Mouse (Mus musculus) left cerebral cortex, adult 8-10 months (tissue): ENCODE data around the gene Prph2. TPM values are rescaled to one million over a fixed set of nuclear protein-coding genes. Genes with fewer than 3 reads are reported as not detected.
A peak's percentile ranks its signal among the peaks of the same experiment; 100 is the strongest.

Experiments used
- DNase-seq, 2 experiments: peaks; one replicate each; pipeline ENCODE4 v3.0.0; 2022; ENCODE audit warnings: low spot score in 2 of 2
- total RNA-seq, 4 experiments: library from RNA; stranded (reverse); gene quantifications; 2 replicates each; pipeline ENCODE4 v1.2.4; 2022

Prph2 gene
- under 1 TPM in 1 of 4 experiments, not detected in 3; 0.13 TPM for total RNA-seq

- DNase-seq: no peak
Observed at GRCm38 (mm10) chr17:46910186-46910585, at the start of gene Prph2. Gene Prph2 (plus strand): TSS chr17:46910459.

GRCm38 (mm10) chr17:46864566-46865195, 45.6 kb upstream of the Prph2 start:
- DNase-seq: no peak

GRCm38 (mm10) chr17:46866836-46867235, 43.4 kb upstream of the Prph2 start:
- DNase-seq: peak in 1 of 2 experiments; percentile 50

GRCm38 (mm10) chr17:46870204-46870798, 40.0 kb upstream of the Prph2 start:
- no peak for DNase-seq

- no peak for DNase-seq
Observed at GRCm38 (mm10) chr17:46870913-46871312, 39.3 kb upstream of the Prph2 start.

- DNase-seq: no peak
Observed at GRCm38 (mm10) chr17:46872806-46873205, 37.5 kb upstream of the Prph2 start.

GRCm38 (mm10) chr17:46874133-46874532, 36.1 kb upstream of the Prph2 start:
- no peak for DNase-seq

- DNase-seq: no peak
Observed at GRCm38 (mm10) chr17:46875626-46876025, 34.6 kb upstream of the Prph2 start.

- no peak for DNase-seq
Observed at GRCm38 (mm10) chr17:46876371-46876950, 33.8 kb upstream of the Prph2 start.

GRCm38 (mm10) chr17:46877061-46877460, 33.2 kb upstream of the Prph2 start:
- DNase-seq: no peak

- no peak for DNase-seq
Observed at GRCm38 (mm10) chr17:46879841-46880311, 30.4 kb upstream of the Prph2 start.

GRCm38 (mm10) chr17:46880322-46880721, 29.9 kb upstream of the Prph2 start:
- DNase-seq: no peak

GRCm38 (mm10) chr17:46881728-46882127, 28.5 kb upstream of the Prph2 start:
- DNase-seq: no peak

- DNase-seq: no peak
Observed at GRCm38 (mm10) chr17:46883107-46883506, 27.2 kb upstream of the Prph2 start.

GRCm38 (mm10) chr17:46884766-46885165, 25.5 kb upstream of the Prph2 start:
- DNase-seq: no peak

- DNase-seq: no peak
Observed at GRCm38 (mm10) chr17:46885218-46885909, 24.9 kb upstream of the Prph2 start.

- DNase-seq: no peak
Observed at GRCm38 (mm10) chr17:46885910-46886643, 24.2 kb upstream of the Prph2 start.

GRCm38 (mm10) chr17:46888511-46889212, 21.6 kb upstream of the Prph2 start:
- no peak for DNase-seq

- DNase-seq: peak; percentile 58 to 71
Observed at GRCm38 (mm10) chr17:46889450-46890084, 20.7 kb upstream of the Prph2 start.

- peak; percentile 90 to 96 for DNase-seq
Observed at GRCm38 (mm10) chr17:46890116-46890815, 20.0 kb upstream of the Prph2 start, which contains the start of gene Tbcc. Gene Tbcc (plus strand): TSS chr17:46890684.
